Comparison of ENCODE assay signal across 16 mouse cellular contexts in the genomic region with DNA sequence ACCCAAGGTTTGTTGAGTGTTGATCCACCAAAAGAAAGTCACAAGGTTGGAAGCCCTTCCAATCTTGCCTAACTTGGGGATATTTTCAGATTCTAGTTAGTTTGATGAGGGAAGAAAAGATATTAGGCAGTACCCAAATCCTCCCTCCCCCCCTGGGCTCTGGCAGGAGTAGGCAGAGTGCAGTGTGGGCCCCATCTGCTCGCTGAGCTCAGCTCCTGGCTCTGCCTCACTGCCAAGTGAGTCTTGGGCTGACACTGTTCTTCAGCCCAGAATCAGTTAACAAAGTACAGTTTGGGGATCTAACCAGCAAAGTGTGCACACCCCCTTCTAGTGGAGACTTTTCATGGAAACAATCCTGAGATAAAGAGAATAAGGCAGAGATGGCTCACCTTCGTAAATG. TPM values are rescaled to one million over a fixed set of nuclear protein-coding genes. Genes with fewer than 3 reads are reported as not detected.
DNase-seq lines count a peak whose midpoint lies in the region; ATAC-seq and TF ChIP-seq lines count a peak whose summit lies in the region.
"Had no signal": no experiment of that assay in that cellular context is flagged by ENCODE, and none has a peak within 500 bp of the region (broad histone marks: within the 10 kb centered on the region; RNA-seq: fewer than 3 reads in every experiment).

No protein-coding gene starts in this region.

- H3K4me1 ChIP-seq in hindbrain, postnatal 0 days (ENCODE audit: insufficient read depth, low read length), result no peaks in the 10 kb centered on the region
- H3K4me1 ChIP-seq in hindbrain, embryonic 12.5 days, result no peaks in the 10 kb centered on the region
- peaks cover 13% of the 10 kb centered on the region for H3K4me1 ChIP-seq in embryonic facial prominence, embryonic 15.5 days
- H3K4me1 ChIP-seq: neural tube, embryonic 12.5 days had no signal

- H3K9me3 ChIP-seq in hindbrain, postnatal 0 days (ENCODE audit: low read length), result no peaks in the 10 kb centered on the region
- no peaks in the 10 kb centered on the region for H3K9me3 ChIP-seq in hindbrain, embryonic 12.5 days (replicated peaks)
- no peaks in the 10 kb centered on the region for H3K9me3 ChIP-seq in embryonic facial prominence, embryonic 15.5 days (replicated peaks)
- H3K9me3 ChIP-seq: neural tube, embryonic 12.5 days had no signal

- no peak overlapping the region for H3K4me2 ChIP-seq in hindbrain, postnatal 0 days (ENCODE audit: low read depth, low read length)
- no peak overlapping the region for H3K4me2 ChIP-seq in hindbrain, embryonic 12.5 days (replicated peaks)
- H3K4me2 ChIP-seq in embryonic facial prominence, embryonic 15.5 days (replicated peaks), result no peak overlapping the region
- H3K4me2 ChIP-seq: midbrain, embryonic 11.5 days; neural tube, embryonic 12.5 days had no signal

- no peak overlapping the region for H3K27ac ChIP-seq in hindbrain, postnatal 0 days
- H3K27ac ChIP-seq in hindbrain, embryonic 12.5 days, result no peak overlapping the region
- peak overlapping the region; percentile 68 for H3K27ac ChIP-seq in embryonic facial prominence, embryonic 15.5 days (replicated peaks)
- H3K27ac ChIP-seq: gastrocnemius, adult 2 months; neural tube, embryonic 12.5 days; stomach, postnatal 0 days had no signal

- no peak for TF ChIP-seq CTCF in hindbrain, postnatal 0 days (IDR thresholded peaks at IDR 0.05; ENCODE audit: low read depth)

- 75% methylated on average over 2 of the region's 2 CpGs for WGBS in hindbrain, postnatal 0 days
- 71% methylated on average over 2 of the region's 2 CpGs for whole genome bisulfite sequencing in hindbrain, embryonic 12.5 days
- 46% methylated on average over 2 of the region's 2 CpGs for WGBS in embryonic facial prominence, embryonic 15.5 days

- H3K27me3 ChIP-seq in hindbrain, postnatal 0 days (ENCODE audit: insufficient read depth, low read length), result no peaks in the 10 kb centered on the region
- H3K27me3 ChIP-seq in hindbrain, embryonic 12.5 days, result no peaks in the 10 kb centered on the region
- no peaks in the 10 kb centered on the region for H3K27me3 ChIP-seq in embryonic facial prominence, embryonic 15.5 days
- H3K27me3 ChIP-seq: neural tube, embryonic 12.5 days had no signal

- peak; percentile 72; the same call in 1 of the 2 replicates for ATAC-seq in hindbrain, postnatal 0 days
- ATAC-seq in hindbrain, embryonic 12.5 days (ENCODE audit: low FRiP score), result no peak
- ATAC-seq in embryonic facial prominence, embryonic 15.5 days (ENCODE audit: insufficient number of reproducible peaks, low FRiP score, low TSS enrichment, low read depth), result no peak

- H3K9ac ChIP-seq in hindbrain, postnatal 0 days (replicated peaks; ENCODE audit: low read length), result no peak overlapping the region
- H3K9ac ChIP-seq in hindbrain, embryonic 12.5 days, result no peak overlapping the region
- H3K9ac ChIP-seq in embryonic facial prominence, embryonic 15.5 days, result no peak overlapping the region
- H3K9ac ChIP-seq: neural tube, embryonic 12.5 days had no signal

- H3K36me3 ChIP-seq in hindbrain, postnatal 0 days (ENCODE audit: insufficient read depth, low read length), result no peaks in the 10 kb centered on the region
- no peaks in the 10 kb centered on the region for H3K36me3 ChIP-seq in hindbrain, embryonic 12.5 days
- H3K36me3 ChIP-seq in embryonic facial prominence, embryonic 15.5 days, result no peaks in the 10 kb centered on the region
- H3K36me3 ChIP-seq: G1E; neural tube, embryonic 12.5 days had no signal

- H3K4me3 ChIP-seq in hindbrain, postnatal 0 days (ENCODE audit: low read length), result no peak overlapping the region
- H3K4me3 ChIP-seq in hindbrain, embryonic 12.5 days, result no peak overlapping the region
- H3K4me3 ChIP-seq in embryonic facial prominence, embryonic 15.5 days (replicated peaks), result no peak overlapping the region
- H3K4me3 ChIP-seq: gastrocnemius, adult 2 months; neural tube, embryonic 12.5 days had no signal

- DNase-seq in cerebellum, postnatal 25 days, result peak; percentile 50 to 67
- DNase-seq in cerebellum, adult 9-10 months, result no peak
- DNase-seq in hindbrain, postnatal 0 days (ENCODE audit: low spot score), result peak; percentile 42
- peak; percentile 55 for DNase-seq in right cerebral cortex, adult 18-20 months
- DNase-seq in kidney, postnatal 10 days, result no peak
- no peak for DNase-seq in thymus, postnatal 4 days
- DNase-seq: gastrocnemius, adult 2 months; kidney, adult 18-20 months had no signal

RNA-seq across cellular contexts. Expression of a gene that starts 12.5 kb away (rescaled TPM):
- total RNA-seq in hindbrain, postnatal 0 days (2014; rRNA removed), result 35.7 and 47.2 TPM in 2 replicates
- polyA plus RNA-seq in hindbrain, postnatal 0 days (2015; fragmentation: Nextera tagmentation; extraction: Ambion mirVana), result 24.6 and 25.3 TPM in 2 replicates
- 26.2 and 43.9 TPM in 2 replicates for polyA plus RNA-seq in hindbrain, embryonic 12.5 days (2016; fragmentation: Nextera tagmentation; extraction: Ambion mirVana)
- polyA plus RNA-seq in embryonic facial prominence, embryonic 15.5 days (2015; fragmentation: Nextera tagmentation; extraction: Ambion mirVana), result 194 and 212 TPM in 2 replicates
- polyA plus RNA-seq: G1E had no signal

RNA-seq across cellular contexts. Expression of a gene that starts 28.6 kb away (rescaled TPM):
- not detected in 2 replicates for total RNA-seq in hindbrain, postnatal 0 days (2014; rRNA removed)
- 0.19 TPM in 1 of 2 replicates, not detected in the other for polyA plus RNA-seq in hindbrain, postnatal 0 days (2015; fragmentation: Nextera tagmentation; extraction: Ambion mirVana)
- polyA plus RNA-seq in hindbrain, embryonic 12.5 days (2016; fragmentation: Nextera tagmentation; extraction: Ambion mirVana), result 0.18 and 0.50 TPM in 2 replicates
- 0.39 and 0.50 TPM in 2 replicates for polyA plus RNA-seq in embryonic facial prominence, embryonic 15.5 days (2015; fragmentation: Nextera tagmentation; extraction: Ambion mirVana)
- total RNA-seq: gastrocnemius, adult 2 months; heart, postnatal 25 days had no signal
- polyA plus RNA-seq: G1E had no signal

RNA-seq across cellular contexts. Expression of a gene that starts 37.8 kb away (rescaled TPM):
- not detected in 2 replicates for total RNA-seq in hindbrain, postnatal 0 days (2014; rRNA removed)
- polyA plus RNA-seq in hindbrain, postnatal 0 days (2015; fragmentation: Nextera tagmentation; extraction: Ambion mirVana), result not detected in 2 replicates
- polyA plus RNA-seq in hindbrain, embryonic 12.5 days (2016; fragmentation: Nextera tagmentation; extraction: Ambion mirVana), result not detected in 2 replicates
- polyA plus RNA-seq in embryonic facial prominence, embryonic 15.5 days (2015; fragmentation: Nextera tagmentation; extraction: Ambion mirVana), result not detected in 2 replicates
- total RNA-seq: gastrocnemius, adult 2 months; heart, postnatal 25 days had no signal
- polyA plus RNA-seq: G1E; limb, embryonic 11.5 days; midbrain, embryonic 11.5 days; neural tube, embryonic 12.5 days; stomach, postnatal 0 days had no signal

Comparison
In these comparisons a context has a peak if more than half of its experiments do, and no peak if none do; other contexts are left out.
1. DNase-seq: peak in cerebellum, postnatal 25 days (2 of 2), hindbrain, postnatal 0 days (single experiment) and right cerebral cortex, adult 18-20 months (single experiment); none in cerebellum, adult 9-10 months (single experiment), kidney, postnatal 10 days (single experiment) and thymus, postnatal 4 days (single experiment).